Mouse (Mus musculus) retina, adult 2 months (tissue): Measurements from ENCODE around the gene Pate1.

Experiments
- DNase-seq: peaks from one replicate; pipeline ENCODE4 v3.0.0-alpha.2; 2012; ENCODE audit warnings: low read depth, low spot score

The Pate1 gene

DNA sequence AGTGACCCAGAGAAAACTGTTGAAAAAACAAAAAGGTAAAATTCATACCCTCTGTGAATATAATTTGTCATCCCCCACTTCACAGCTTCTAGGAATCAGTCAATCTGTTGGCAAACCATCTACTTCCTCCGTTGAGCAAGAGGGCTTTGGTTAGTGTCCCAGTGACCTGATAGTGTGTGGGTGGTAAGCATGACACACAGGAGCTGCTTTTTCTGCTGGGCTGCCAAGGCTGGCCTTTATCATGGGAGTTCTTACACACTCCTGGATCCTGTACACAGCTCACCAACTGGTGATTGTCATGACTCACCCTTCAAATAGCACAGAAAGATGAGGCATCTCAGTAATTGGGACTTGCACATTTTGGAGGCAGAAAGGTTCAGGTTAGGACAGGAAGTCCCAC, at the start of gene Pate1:
TSS of gene Pate1 (minus strand) at position 378 of the 400 bp plus-strand sequence.
- DNase-seq: no peak

DNA sequence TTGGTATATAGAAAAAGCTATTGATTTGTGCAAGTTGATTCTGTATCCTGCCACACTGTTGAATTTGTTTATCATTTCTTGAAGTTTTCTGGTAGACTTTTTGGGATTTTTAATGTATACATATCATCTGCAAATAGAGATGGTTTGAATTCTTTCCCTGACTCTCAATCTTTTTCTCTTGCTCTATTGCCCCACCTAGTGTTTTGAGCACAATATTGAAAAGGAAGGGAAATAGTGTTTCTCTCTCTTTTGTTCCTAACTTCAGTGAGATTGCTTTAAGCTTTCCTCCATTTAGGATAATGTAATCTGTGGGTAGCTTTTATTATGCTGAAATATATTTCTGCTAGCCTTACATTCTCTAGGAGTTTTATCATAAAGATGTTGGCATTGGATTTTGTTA, 20.1 kb upstream of the Pate1 start:
- no peak for DNase-seq

DNA sequence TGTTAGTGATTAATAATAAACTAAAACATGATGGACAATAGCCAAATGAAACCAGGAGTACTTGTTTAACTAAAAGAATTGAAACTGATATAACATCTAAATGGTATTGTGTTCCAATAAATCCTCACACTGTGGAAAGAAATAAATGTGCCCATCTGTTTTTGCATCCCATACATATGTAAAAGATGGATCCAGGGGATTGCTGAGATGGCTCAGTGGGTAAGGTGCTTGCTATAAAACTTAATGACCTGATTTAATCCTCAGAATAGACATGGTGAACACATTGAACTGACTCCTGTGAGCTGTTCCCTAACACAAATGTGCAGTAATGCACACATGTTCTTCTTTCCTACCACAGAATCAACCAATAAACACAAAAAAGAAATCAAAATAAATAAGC, 4.7 kb upstream of the Pate1 start:
- no peak for DNase-seq

DNA sequence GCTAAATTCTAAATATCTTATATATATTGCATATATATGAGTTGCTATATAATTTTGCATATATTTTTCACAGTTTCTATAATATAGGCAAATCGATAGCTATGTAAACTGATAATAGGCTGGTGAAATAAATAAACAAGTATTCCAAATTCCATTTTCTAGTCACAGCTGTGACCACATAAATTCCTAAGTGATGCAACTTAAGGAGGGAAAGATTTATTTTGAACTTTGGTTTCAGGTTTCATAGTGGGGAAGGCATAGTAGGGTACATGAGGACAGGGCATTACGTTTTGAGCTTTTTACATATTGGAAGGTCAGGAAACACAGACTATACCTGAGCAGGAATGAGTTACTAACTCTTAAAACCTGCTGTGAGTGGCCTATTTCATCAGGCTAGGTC, 13.6 kb downstream of the Pate1 start:
- no peak for DNase-seq

DNA sequence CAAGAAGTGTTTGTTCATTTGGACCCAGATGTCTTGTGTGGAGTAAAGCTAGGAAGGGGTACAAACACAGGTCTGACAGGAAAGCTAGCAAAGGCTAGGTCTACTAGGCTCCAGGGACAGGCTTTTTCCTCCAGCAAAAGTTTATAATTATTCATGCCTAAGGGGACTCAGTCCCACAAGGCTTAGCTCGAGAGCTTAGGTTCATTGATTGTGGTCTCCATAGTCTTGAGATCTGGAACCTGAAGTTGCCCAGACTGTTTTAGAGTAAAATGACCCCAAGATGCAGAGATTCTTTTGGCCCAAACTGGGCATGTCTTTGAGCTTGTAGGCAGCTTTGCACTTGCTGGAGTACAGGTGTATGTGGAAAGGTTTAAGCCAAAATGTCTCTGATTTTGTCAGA, 39.1 kb downstream of the Pate1 start, which contains the start of gene Pate3:
TSS of gene Pate3 (minus strand) at position 101 of the 400 bp plus-strand sequence.
- DNase-seq: no peak
